Mouse (Mus musculus): ENCODE results near the gene Ros1. TPM values are rescaled to one million over a fixed set of nuclear protein-coding genes. Genes with fewer than 3 reads are reported as not detected.

Gene Ros1
- polyA plus RNA-seq, 1 experiment from 2014 or later, result 0.13 TPM

DNA sequence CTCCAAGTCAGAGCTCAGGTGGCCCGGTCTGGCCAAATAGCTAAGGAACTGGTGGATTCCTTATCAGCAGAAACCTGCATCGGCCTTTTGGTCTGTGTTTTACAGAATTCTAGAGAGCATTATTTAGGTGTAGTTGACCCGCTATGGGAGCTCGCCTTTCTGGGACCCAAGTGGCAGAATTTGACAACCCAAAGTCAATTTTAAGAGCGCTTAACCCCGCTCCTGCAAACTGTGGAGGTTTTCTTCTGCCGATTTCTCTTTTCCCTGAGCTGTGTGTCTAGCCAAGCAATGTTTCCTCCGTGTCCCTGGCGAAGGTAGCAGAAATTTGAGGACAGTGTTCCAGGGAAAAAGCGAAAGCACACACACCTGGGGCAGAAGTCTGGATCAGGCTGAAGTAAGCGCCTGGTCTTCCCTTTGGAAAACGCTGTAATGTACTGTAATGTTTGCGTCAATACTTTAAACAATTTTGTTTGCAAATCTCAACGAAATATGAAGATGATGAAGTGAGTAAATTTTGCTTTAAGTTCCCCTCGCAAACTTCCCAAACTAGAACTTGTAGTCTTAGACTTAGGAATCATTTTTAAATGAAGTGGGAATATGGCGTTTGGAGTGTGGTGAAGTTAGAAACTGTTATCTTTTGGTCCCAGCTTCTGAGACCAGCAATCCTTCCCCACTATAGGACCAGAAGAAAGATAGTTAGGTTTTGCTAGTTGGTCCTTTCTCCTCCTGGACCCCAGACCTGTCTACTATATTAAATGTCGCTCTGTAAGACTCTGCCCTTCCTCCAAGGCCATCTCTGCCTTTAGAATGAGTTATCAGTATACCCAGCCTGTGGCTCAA, 171.6 kb downstream of the Ros1 start:
- whole genome bisulfite sequencing, result 6% methylated on average over 17 of the region's 17 CpGs
- no peak for TF ChIP-seq EP300 (optimal IDR thresholded peaks at IDR 0.05)
- Histone ChIP-seq H3K27ac (replicated peaks) (no peak overlapping the region), H3K9me3 (ENCODE audit: control insufficient read depth, low read length) (no peaks in the 10 kb centered on the region), H3K4me2 (replicated peaks; ENCODE audit: low read depth) (peak overlapping the region; percentile 67; the same call in 1 of the 2 replicates), H3K36me3 (ENCODE audit: control insufficient read depth, insufficient read depth, low read length) (no peaks in the 10 kb centered on the region), H3K4me1 (replicated peaks; ENCODE audit: control insufficient read depth, insufficient read depth) (no peaks in the 10 kb centered on the region), H3K4me3 (ENCODE audit: low read depth, low read length) (peak overlapping the region; percentile 40; the same call in 1 of the 2 replicates), H3K9ac (ENCODE audit: low read length) (no peak overlapping the region), H3K27me3 (ENCODE audit: control insufficient read depth, insufficient read depth, low read length) (peaks cover 46% of the 10 kb centered on the region)
- ATAC-seq (ENCODE audit: low FRiP score, low TSS enrichment), result no peak
- no peak for DNase-seq (ENCODE audit: low spot score)

DNA sequence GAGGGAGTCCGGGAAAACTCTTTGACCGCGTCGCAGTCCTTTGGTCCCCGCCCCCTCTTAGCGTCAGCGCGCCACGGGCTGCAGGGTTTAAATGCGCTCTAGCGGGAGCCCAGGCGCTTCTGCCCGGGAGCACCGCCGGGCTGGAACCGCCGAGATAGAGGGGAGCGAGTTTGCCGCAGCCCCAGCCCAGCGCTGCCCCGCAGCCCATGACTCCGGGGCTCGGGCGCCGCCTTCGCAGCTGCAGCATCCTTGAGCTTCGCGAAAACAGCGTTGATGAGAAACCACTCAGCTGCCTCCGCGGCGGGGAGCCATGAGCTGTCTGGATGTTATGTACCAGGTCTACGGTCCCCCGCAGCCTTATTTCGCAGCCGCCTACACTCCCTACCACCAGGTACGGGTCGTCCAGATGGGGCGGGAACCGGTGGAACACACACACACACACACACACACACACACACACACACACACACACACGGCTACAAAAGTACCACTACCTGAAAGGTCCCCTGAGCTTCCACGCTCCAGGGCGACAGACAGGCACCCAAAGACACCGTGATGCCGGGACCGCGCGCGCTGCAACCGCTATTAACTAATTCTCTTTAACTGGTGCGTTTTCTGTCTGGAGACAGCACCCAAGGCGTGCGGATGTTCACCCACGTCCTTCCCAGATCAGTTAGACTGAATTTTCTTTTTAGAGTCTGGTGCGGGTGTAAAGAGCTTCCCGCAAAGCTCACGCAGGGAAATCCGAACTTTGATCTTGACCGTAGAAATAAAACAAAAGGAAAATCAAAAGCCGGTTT, 172.4 kb downstream of the Ros1 start, which contains the start of gene Vgll2:
Vgll2 (plus strand) TSS at position 90 of the 800 bp plus-strand sequence.
- DNase-seq (ENCODE audit: low spot score) (peak; percentile 40), ATAC-seq (ENCODE audit: low FRiP score, low TSS enrichment) (no peak)
- Histone ChIP-seq H3K9me3 (ENCODE audit: control insufficient read depth, low read length) (no peaks in the 10 kb centered on the region), H3K4me2 (replicated peaks; ENCODE audit: low read depth) (peak within 1 kb of the TSS; percentile 67), H3K36me3 (ENCODE audit: control insufficient read depth, insufficient read depth, low read length) (no peaks in the 10 kb centered on the region), H3K27me3 (ENCODE audit: control insufficient read depth, insufficient read depth, low read length) (peaks cover 44% of the 10 kb centered on the region), H3K9ac (ENCODE audit: low read length) (no peak within 1 kb of the TSS), H3K27ac (replicated peaks) (no peak within 1 kb of the TSS), H3K4me3 (ENCODE audit: low read depth, low read length) (peak within 1 kb of the TSS; percentile 40), H3K4me1 (replicated peaks; ENCODE audit: control insufficient read depth, insufficient read depth) (no peaks in the 10 kb centered on the region)
- TF ChIP-seq EP300 (optimal IDR thresholded peaks at IDR 0.05) (no peak), CTCF (IDR thresholded peaks at IDR 0.05; ENCODE audit: low read depth) (no peak)
- WGBS, result 2% methylated on average over 46 of the region's 60 CpGs

DNA sequence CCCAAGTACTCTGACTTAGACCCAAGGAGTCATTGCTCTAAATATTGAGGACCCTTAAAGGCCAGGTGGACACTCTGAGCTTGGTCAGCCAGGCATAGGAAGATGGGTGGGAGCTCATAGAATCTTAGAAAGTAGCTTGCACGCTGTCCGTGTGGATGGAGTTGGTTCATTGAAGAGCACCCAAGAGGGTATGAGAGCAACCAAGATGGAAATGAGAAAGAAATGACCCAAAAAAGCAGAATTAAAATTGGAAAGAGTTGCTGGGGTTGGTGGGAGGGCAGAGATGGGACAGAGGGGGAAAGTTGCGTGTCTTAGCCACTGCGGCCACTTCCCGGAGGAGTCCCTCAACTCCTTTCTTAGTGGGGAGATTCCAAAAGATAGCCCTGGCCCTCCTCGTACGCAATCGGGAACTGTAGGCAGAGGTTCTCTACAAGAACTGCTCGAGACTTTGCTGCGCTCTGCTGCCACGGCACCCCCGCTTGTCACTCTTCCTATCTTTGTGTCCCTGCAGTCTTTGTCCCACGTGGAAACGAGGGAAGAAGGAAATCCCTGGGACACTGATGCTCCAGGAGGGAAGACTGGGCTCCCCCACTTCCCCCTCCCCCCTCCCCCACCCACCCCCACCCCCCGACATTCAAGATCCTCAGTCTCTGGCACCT, 173.2 kb downstream of the Ros1 start:
- H3K4me2 ChIP-seq (replicated peaks; ENCODE audit: low read depth), result peak overlapping the region; percentile 67
- no peak overlapping the region for H3K9ac ChIP-seq (ENCODE audit: low read length)
- peaks cover 38% of the 10 kb centered on the region for H3K27me3 ChIP-seq (ENCODE audit: control insufficient read depth, insufficient read depth, low read length)
- ATAC-seq (ENCODE audit: low FRiP score, low TSS enrichment), result no peak
- H3K9me3 ChIP-seq (ENCODE audit: control insufficient read depth, low read length), result no peaks in the 10 kb centered on the region
- H3K4me3 ChIP-seq (ENCODE audit: low read depth, low read length), result peak overlapping the region; percentile 40; the same call in 1 of the 2 replicates
- no peaks in the 10 kb centered on the region for H3K4me1 ChIP-seq (replicated peaks; ENCODE audit: control insufficient read depth, insufficient read depth)
- TF ChIP-seq EP300 (optimal IDR thresholded peaks at IDR 0.05) (no peak), CTCF (IDR thresholded peaks at IDR 0.05; ENCODE audit: low read depth) (no peak)
- H3K27ac ChIP-seq (replicated peaks), result no peak overlapping the region
- no peaks in the 10 kb centered on the region for H3K36me3 ChIP-seq (ENCODE audit: control insufficient read depth, insufficient read depth, low read length)
- DNase-seq (ENCODE audit: low spot score), result no peak
- under 1% methylated on average over 14 of the region's 15 CpGs for WGBS

DNA sequence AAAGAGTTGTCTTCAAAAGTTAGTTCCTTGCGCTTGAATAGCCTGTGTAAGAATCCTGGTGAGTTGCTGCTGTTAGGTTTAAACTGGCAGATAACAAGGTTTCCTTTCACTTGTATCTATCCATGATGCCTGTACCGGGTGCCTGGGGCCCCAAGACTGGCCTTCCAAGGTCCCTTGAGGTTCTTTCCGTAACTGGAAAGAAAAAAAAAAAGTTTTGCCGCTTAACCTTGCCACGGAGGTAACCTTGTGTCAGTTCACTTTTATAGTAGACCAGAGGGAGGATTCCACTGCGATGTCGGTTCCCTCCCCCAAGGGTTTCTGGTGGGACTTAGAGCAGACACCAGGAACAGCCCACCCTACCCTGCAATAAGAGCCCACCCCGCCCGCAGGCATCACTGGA, 173.8 kb downstream of the Ros1 start:
- WGBS, result 3% methylated on average over 9 of the region's 9 CpGs
- H3K27me3 ChIP-seq (ENCODE audit: control insufficient read depth, insufficient read depth, low read length), result peaks cover 35% of the 10 kb centered on the region
- ATAC-seq (ENCODE audit: low FRiP score, low TSS enrichment), result no peak

DNA sequence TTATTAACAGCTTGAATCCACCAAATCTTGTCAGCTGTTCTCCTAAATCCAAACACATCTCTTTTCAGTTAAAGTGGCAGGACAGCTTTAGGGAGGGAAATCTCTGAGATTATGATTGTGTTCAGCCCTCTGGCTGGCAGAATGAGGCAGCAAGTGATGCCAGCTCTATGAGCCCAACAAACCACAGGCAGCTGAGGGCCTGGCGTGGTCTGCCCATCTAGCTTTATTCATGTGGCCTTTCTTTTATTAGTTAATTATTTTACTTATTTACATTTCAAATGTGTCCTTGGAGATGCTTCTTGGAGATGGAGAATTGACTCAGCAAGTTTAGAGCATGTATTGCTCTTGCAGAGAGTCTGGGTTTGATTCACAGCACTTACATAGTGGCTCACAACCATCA, 176.6 kb downstream of the Ros1 start:
- TF ChIP-seq EP300 (optimal IDR thresholded peaks at IDR 0.05) (no peak), CTCF (IDR thresholded peaks at IDR 0.05; ENCODE audit: low read depth) (no peak)
- Histone ChIP-seq H3K27ac (replicated peaks) (no peak overlapping the region), H3K4me1 (replicated peaks; ENCODE audit: control insufficient read depth, insufficient read depth) (no peaks in the 10 kb centered on the region), H3K4me2 (replicated peaks; ENCODE audit: low read depth) (no peak overlapping the region), H3K9ac (ENCODE audit: low read length) (no peak overlapping the region), H3K36me3 (ENCODE audit: control insufficient read depth, insufficient read depth, low read length) (no peaks in the 10 kb centered on the region), H3K9me3 (ENCODE audit: control insufficient read depth, low read length) (no peaks in the 10 kb centered on the region), H3K27me3 (ENCODE audit: control insufficient read depth, insufficient read depth, low read length) (peaks cover 22% of the 10 kb centered on the region; the same call in 1 of the 2 replicates), H3K4me3 (ENCODE audit: low read depth, low read length) (no peak overlapping the region)
- DNase-seq (ENCODE audit: low spot score) (no peak), ATAC-seq (ENCODE audit: low FRiP score, low TSS enrichment) (no peak)
- WGBS, result 63% methylated on average over 1 of the region's 1 CpGs

More for the DNA sequence above, 173.8 kb downstream of the Ros1 start:
- no peak overlapping the region for H3K9ac ChIP-seq (ENCODE audit: low read length)
- no peak overlapping the region for H3K4me3 ChIP-seq (ENCODE audit: low read depth, low read length)
- H3K4me1 ChIP-seq (replicated peaks; ENCODE audit: control insufficient read depth, insufficient read depth), result no peaks in the 10 kb centered on the region
- H3K36me3 ChIP-seq (ENCODE audit: control insufficient read depth, insufficient read depth, low read length), result no peaks in the 10 kb centered on the region
- H3K27ac ChIP-seq (replicated peaks), result no peak overlapping the region
- H3K4me2 ChIP-seq (replicated peaks; ENCODE audit: low read depth), result no peak overlapping the region
- no peak for DNase-seq (ENCODE audit: low spot score)
- TF ChIP-seq CTCF (IDR thresholded peaks at IDR 0.05; ENCODE audit: low read depth) (no peak), EP300 (optimal IDR thresholded peaks at IDR 0.05) (no peak)
- H3K9me3 ChIP-seq (ENCODE audit: control insufficient read depth, low read length), result no peaks in the 10 kb centered on the region

Small RNAs within 50 kb of the gene (microRNA-seq; reads per million reads assigned to microRNA genes)
- not detected for gene Gm24084

Other genes starting within 250 kb of the Ros1 start
- gene Vgll2, start 172.7 kb downstream of the Ros1 start, polyA plus RNA-seq (2015; fragmentation: Nextera tagmentation; extraction: Ambion mirVana), result 0.13 and 0.31 TPM in 2 replicates
- 16.6 and 18.6 TPM in 2 replicates for gene Dcbld1, start 38.4 kb upstream of the Ros1 start, polyA plus RNA-seq (2015; fragmentation: Nextera tagmentation; extraction: Ambion mirVana)
- gene Gm26741, start 163.5 kb upstream of the Ros1 start, polyA plus RNA-seq (2015; fragmentation: Nextera tagmentation; extraction: Ambion mirVana), result not detected in 2 replicates
- 11.9 and 12.0 TPM in 2 replicates for gene Gopc, start 186.9 kb upstream of the Ros1 start, polyA plus RNA-seq (2015; fragmentation: Nextera tagmentation; extraction: Ambion mirVana)
- gene Nepn, start 193.7 kb upstream of the Ros1 start, polyA plus RNA-seq (2015; fragmentation: Nextera tagmentation; extraction: Ambion mirVana), result 0.55 TPM in 1 of 2 replicates, not detected in the other
- gene Nus1, start 222.3 kb upstream of the Ros1 start, polyA plus RNA-seq (2015; fragmentation: Nextera tagmentation; extraction: Ambion mirVana), result 10.1 and 10.4 TPM in 2 replicates